Mouse (Mus musculus) heart, embryonic 11.5 days (tissue): Measurements from ENCODE around the gene Adamts1. TPM values are rescaled to one million over a fixed set of nuclear protein-coding genes. Genes with fewer than 3 reads are reported as not detected.

Experiments
- ATAC-seq: fragments of 200-750 bp; cut with Nextera tagmentation; replicated peaks from 2 replicates; pipeline ENCODE4 v1.8.0; 2017; ENCODE audit warnings: moderate library complexity; ENCODE audit not compliant: insufficient number of reproducible peaks, low FRiP score, low TSS enrichment
- H3K27ac ChIP-seq: fragments of 300-500 bp; sonication (generic); 2 replicates; pipeline ENCODE4 v1.5.1; 2014; ENCODE audit warnings: mild to moderate bottlenecking, low read depth, low read length
- H3K27me3 ChIP-seq: fragments of 300-500 bp; sonication (generic); 2 replicates; pipeline ENCODE4 v1.6.1; 2014; ENCODE audit warnings: mild to moderate bottlenecking, low read length, mixed read lengths; ENCODE audit not compliant: control insufficient read depth, insufficient read depth
- H3K36me3 ChIP-seq: fragments of 300-500 bp; sonication (generic); 2 replicates; pipeline ENCODE4 v1.6.1; 2014; ENCODE audit warnings: mild to moderate bottlenecking, low read length, moderate library complexity, mixed read lengths; ENCODE audit not compliant: control insufficient read depth, insufficient read depth
- H3K4me1 ChIP-seq: fragments of 300-500 bp; sonication (generic); 2 replicates; pipeline ENCODE4 v1.6.1; 2014; ENCODE audit warnings: low read length; ENCODE audit not compliant: control insufficient read depth, insufficient read depth
- H3K4me2 ChIP-seq: fragments of 300-500 bp; sonication (generic); 2 replicates; pipeline ENCODE4 v1.6.1; 2014; ENCODE audit warnings: mild to moderate bottlenecking, moderate library complexity
- H3K4me3 ChIP-seq: fragments of 300-500 bp; sonication (generic); 2 replicates; pipeline ENCODE4 v1.5.1; 2014; ENCODE audit warnings: low read depth, low read length
- H3K9ac ChIP-seq: fragments of 300-500 bp; sonication (generic); 2 replicates; pipeline ENCODE4 v1.6.1; 2014; ENCODE audit warnings: mild to moderate bottlenecking, low read depth, low read length, moderate library complexity
- H3K9me3 ChIP-seq: fragments of 300-500 bp; sonication (generic); replicated peaks from 2 replicates; pipeline ENCODE4 v1.6.1; 2016; ENCODE audit warnings: low read length; ENCODE audit not compliant: control insufficient read depth
- whole genome bisulfite sequencing: fragments of 180-500 bp; shearing (Covaris S2); extraction: QIAGEN DNeasy Blood & Tissue Kit; methylation state at CpG from one replicate; pipeline ENCODE4 v1.1.7; 2014; ENCODE audit not compliant: insufficient replicate concordance; 5-methylcytosine and 5-hydroxymethylcytosine counted together
- polyA plus RNA-seq: library from polyadenylated mRNA; unstranded; fragments of >200 nt; fragmentation: Nextera tagmentation; extraction: Ambion mirVana; gene quantifications from 2 replicates; pipeline ENCODE4 v1.2.1, GENCODE M21; 2014

Gene Adamts1
- polyA plus RNA-seq = 46.6 and 66.1 TPM in 2 replicates

DNA sequence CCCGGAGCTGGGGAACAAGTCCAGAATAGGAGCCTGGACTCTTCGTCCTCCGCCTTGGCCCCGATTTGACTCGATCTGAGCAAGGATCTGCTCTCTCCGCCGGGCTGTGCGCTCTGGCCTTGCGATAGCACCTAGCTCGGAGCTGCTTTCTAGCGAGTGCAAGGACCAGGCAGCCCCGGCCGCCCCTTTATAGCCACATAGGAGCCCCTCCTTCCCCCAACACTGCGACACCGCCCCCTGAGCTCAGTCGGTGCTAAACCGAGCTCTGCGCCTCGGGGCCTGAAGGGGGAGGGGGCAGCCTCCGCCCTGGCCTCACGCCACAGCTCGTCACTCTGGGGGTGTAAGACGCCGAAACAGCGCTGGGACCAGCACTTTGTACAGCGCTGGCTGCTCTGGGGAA is at the start of gene Adamts1:
Gene Adamts1 (minus strand): TSS at position 160 of the 400 bp plus-strand sequence.
- Histone ChIP-seq H3K4me3 (peak within 1 kb of the TSS; percentile 90), H3K9ac (peak within 1 kb of the TSS; percentile 98), H3K4me1 (peaks cover 7% of the 10 kb centered on the region), H3K27ac (peak within 1 kb of the TSS; percentile 98), H3K4me2 (peak within 1 kb of the TSS; percentile 79), H3K36me3 (peaks cover 5% of the 10 kb centered on the region), H3K9me3 (no peaks in the 10 kb centered on the region), H3K27me3 (no peaks in the 10 kb centered on the region)
- peak; percentile 84 for ATAC-seq
- WGBS = under 1% methylated on average over 26 of the region's 26 CpGs

DNA sequence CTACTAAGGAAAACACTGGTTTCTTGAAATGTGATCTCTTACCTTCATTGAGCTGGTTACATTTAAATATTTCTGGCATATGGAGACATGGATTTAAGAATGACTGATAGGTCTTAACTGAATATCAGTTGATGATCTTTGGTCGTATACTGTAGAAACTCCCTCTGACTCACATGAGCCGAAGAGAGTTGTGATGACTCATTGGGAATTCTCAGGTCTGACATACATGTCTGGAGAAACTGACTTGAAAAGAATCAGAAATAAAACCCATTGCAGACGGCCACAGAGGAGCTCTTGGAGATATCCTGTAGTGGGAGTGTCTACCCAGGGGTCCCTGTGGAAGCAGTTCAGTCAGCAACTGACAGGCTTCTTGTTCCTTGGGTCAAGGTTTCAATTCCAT is 24.2 kb upstream of the Adamts1 start:
- ATAC-seq = no peak
- Histone ChIP-seq H3K4me3 (no peak overlapping the region), H3K36me3 (no peaks in the 10 kb centered on the region), H3K4me1 (no peaks in the 10 kb centered on the region), H3K27ac (no peak overlapping the region), H3K9me3 (no peaks in the 10 kb centered on the region), H3K27me3 (no peaks in the 10 kb centered on the region), H3K9ac (no peak overlapping the region), H3K4me2 (no peak overlapping the region)
- 65% methylated on average over 3 of the region's 3 CpGs for WGBS

DNA sequence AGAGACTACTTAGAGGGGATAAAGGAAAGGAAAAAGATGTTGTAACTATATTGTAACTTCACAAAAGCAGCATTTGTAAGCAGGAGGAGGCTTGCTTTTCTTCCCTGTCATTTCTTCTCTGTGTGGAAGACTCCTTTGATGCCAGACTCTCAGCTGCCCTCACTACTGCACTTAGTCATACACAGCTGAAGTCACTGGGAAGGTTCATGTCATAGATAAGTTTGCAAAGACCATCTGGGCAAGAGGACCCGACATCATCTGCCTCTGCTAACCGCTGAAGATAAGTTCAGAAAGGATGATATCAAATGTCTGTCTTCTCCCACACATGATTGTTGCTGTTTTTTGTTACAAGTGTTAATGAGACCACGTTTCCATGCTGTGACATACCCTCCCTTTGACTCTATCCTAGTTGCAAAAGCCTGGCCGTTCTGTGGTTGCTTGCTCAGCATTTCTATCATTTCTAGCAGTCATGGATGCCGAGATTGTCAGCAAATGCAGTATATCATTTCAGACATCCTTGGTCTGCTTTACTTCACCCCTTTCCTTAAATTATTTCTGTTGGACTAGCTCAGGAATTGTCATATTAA is 19.5 kb upstream of the Adamts1 start:
- H3K9ac ChIP-seq = no peak overlapping the region
- H3K27ac ChIP-seq = no peak overlapping the region
- H3K36me3 ChIP-seq = no peaks in the 10 kb centered on the region
- no peak overlapping the region for H3K4me2 ChIP-seq
- H3K4me1 ChIP-seq = no peaks in the 10 kb centered on the region
- H3K27me3 ChIP-seq = no peaks in the 10 kb centered on the region
- no peaks in the 10 kb centered on the region for H3K9me3 ChIP-seq
- ATAC-seq = no peak
- no peak overlapping the region for H3K4me3 ChIP-seq
- 44% methylated on average over 5 of the region's 5 CpGs for WGBS

DNA sequence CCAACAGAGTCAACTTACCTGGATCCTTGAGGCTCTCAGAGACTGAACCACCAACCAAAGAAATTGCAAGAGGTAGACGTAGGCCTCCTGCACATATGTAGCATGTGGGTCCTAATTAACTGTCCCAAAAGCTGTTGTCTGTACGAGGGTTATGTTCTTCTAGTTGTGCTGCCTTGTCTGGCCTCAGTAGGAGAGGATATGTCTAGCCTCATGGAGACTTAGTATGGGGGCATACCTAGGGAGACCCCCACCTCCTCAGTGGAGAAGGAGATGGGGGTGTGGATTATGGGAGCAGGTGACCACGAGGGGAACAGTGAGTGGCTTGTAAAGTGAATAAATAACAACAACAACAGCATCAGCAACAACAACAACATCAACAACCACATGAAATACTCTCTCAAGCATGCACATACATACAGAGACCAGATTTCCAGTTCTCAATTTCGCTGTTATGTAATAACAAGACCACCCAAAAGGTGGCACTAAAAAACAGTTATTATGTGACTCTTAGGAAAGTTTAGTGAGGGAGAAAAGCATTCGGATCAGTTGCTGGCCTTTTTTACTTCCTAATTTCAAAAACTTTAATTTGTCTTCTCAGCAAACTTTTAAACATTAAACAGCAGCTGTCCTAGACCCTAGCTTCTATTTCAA is 17.0 kb upstream of the Adamts1 start:
- WGBS = 50% methylated on average over 5 of the region's 5 CpGs
- no peak for ATAC-seq
- no peaks in the 10 kb centered on the region for H3K36me3 ChIP-seq

DNA sequence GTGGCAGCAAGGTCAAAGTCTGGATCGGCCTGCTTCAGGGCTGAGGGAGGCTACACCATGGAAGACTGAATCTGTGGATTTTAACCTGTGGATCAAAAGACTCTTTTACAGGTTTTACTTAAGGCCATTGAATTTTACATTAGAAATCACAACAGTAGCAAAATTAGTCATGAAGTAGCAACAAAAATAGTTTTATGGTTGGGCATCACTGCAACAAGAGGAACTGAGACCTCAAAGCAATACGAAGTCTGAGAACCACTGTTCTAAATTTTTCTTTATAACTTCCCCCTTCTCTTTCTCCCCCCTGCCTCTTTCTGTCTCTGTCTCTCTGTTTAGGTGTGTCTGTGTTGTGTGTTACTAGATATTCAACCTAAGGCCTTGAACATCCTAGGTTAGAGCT is 11.2 kb upstream of the Adamts1 start:
- H3K9me3 ChIP-seq = no peaks in the 10 kb centered on the region
- no peaks in the 10 kb centered on the region for H3K4me1 ChIP-seq
- no peak overlapping the region for H3K4me2 ChIP-seq
- H3K4me3 ChIP-seq = no peak overlapping the region
- 72% methylated on average over 2 of the region's 2 CpGs for WGBS
- H3K27ac ChIP-seq = no peak overlapping the region
- H3K27me3 ChIP-seq = no peaks in the 10 kb centered on the region
- H3K36me3 ChIP-seq = no peaks in the 10 kb centered on the region
- no peak overlapping the region for H3K9ac ChIP-seq
- ATAC-seq = no peak

More for the DNA sequence above, 17.0 kb upstream of the Adamts1 start:
- H3K4me2 ChIP-seq = no peak overlapping the region
- no peak overlapping the region for H3K9ac ChIP-seq
- H3K4me3 ChIP-seq = no peak overlapping the region
- no peaks in the 10 kb centered on the region for H3K4me1 ChIP-seq
- H3K27ac ChIP-seq = no peak overlapping the region
- no peaks in the 10 kb centered on the region for H3K9me3 ChIP-seq
- H3K27me3 ChIP-seq = no peaks in the 10 kb centered on the region

DNA sequence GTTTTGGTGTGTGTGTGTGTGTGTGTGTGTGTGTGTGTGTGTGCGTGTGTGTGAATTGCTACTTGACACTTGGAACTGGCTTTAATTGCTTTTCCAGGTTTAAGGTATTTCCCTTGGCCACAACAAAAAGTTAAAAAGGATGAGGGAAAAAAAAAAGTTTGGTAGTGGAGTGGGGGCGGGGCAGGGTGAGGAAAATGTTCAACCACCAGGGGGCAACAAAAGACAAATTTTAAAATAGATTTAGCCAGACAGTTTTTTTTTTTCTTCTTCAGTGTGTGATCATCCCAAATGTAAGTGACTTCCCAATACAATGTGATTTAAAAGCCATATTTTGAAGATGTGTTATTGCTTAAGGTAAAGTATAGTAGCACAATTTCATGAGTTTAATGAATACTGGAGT is 4.7 kb upstream of the Adamts1 start:
- Histone ChIP-seq H3K4me1 (no peaks in the 10 kb centered on the region), H3K27me3 (no peaks in the 10 kb centered on the region), H3K9ac (no peak overlapping the region), H3K9me3 (no peaks in the 10 kb centered on the region), H3K27ac (no peak overlapping the region), H3K4me3 (no peak overlapping the region), H3K36me3 (no peaks in the 10 kb centered on the region), H3K4me2 (peak overlapping the region; percentile 27; the same call in 1 of the 2 replicates)
- ATAC-seq = no peak
- WGBS = 19% methylated on average over 2 of the region's 2 CpGs

DNA sequence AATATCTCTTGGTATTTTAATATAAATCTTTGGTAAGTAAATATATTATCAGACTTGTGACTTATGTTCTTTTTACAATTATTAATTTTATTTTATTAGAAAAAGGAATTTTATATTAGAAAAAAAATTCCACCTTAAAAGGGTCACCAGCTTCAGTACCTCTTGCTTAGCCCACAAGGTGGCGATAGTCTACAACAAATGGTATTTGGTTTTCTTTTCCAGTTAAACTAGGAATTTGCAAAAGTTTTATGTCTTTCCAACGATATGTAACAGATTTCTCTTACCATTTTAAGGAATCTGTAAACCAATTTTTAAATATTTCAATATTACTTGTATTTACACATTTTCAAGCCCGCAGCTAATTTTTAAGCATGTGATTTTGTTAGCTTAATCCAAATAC is 4.2 kb upstream of the Adamts1 start:
- peak overlapping the region; percentile 27; the same call in 1 of the 2 replicates for H3K4me2 ChIP-seq
- WGBS = 20% methylated on average over 3 of the region's 3 CpGs
- no peak overlapping the region for H3K27ac ChIP-seq

DNA sequence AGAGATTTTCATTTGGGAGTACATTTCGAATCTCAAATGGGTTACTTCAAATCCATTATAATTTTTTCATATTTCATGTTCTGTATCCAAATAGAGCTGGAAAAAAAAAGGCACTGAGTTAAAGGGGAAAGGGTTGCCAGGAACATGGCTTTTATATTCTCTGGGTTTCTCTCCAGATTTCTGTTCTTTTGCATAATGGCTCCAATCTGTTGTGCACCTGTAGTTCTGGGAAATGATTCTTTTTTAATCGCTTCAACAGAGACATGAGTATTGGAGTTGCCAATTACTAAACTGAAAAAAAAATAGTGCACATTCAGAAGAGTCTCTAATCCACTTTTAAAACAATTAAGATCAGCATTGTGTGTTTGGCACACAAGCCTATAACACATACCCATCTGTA is 2.7 kb upstream of the Adamts1 start:
- Histone ChIP-seq H3K4me1 (no peaks in the 10 kb centered on the region), H3K4me2 (no peak overlapping the region), H3K27ac (no peak overlapping the region), H3K9me3 (no peaks in the 10 kb centered on the region), H3K4me3 (no peak overlapping the region), H3K36me3 (no peaks in the 10 kb centered on the region), H3K27me3 (no peaks in the 10 kb centered on the region), H3K9ac (no peak overlapping the region)
- WGBS = 87% methylated on average over 2 of the region's 2 CpGs
- ATAC-seq = no peak

More for the DNA sequence above, 4.2 kb upstream of the Adamts1 start:
- ATAC-seq = no peak
- no peaks in the 10 kb centered on the region for H3K36me3 ChIP-seq
- H3K9me3 ChIP-seq = no peaks in the 10 kb centered on the region
- no peaks in the 10 kb centered on the region for H3K27me3 ChIP-seq
- H3K9ac ChIP-seq = no peak overlapping the region
- H3K4me1 ChIP-seq = no peaks in the 10 kb centered on the region
- H3K4me3 ChIP-seq = no peak overlapping the region
